Mouse (Mus musculus) erythroblast, embryonic 14.5 days (primary cell): ENCODE measurements around the gene Ndrg3. TPM values are rescaled to one million over a fixed set of nuclear protein-coding genes. Genes with fewer than 3 reads are reported as not detected.

Source experiments
- H3K27me3 ChIP-seq: 2 replicates; pipeline ENCODE4 v1.6.1; 2012; ENCODE audit warnings: inconsistent platforms; ENCODE audit not compliant: control insufficient read depth
- H3K36me3 ChIP-seq: 2 replicates; pipeline ENCODE4 v1.6.1; 2012; ENCODE audit warnings: mild to moderate bottlenecking, inconsistent platforms; ENCODE audit not compliant: control insufficient read depth
- H3K4me1 ChIP-seq: 2 replicates; pipeline ENCODE4 v1.6.1; 2012; ENCODE audit warnings: inconsistent platforms; ENCODE audit not compliant: control insufficient read depth
- H3K4me3 ChIP-seq: replicated peaks from 2 replicates; pipeline ENCODE3; 2012; ENCODE audit warnings: moderate library complexity, mild to moderate bottlenecking, inconsistent platforms
- H3K9me3 ChIP-seq: 2 replicates; pipeline ENCODE4 v1.6.1; 2012; ENCODE audit warnings: low read length, inconsistent platforms, mixed read lengths; ENCODE audit not compliant: control insufficient read depth
- GATA1 ChIP-seq: IDR thresholded peaks from 2 replicates; pipeline ENCODE4 v1.6.1; 2012; ENCODE audit warnings: low read length, inconsistent platforms, mixed read lengths
- TAL1 ChIP-seq: IDR thresholded peaks from 3 replicates; pipeline ENCODE4 v1.6.1; 2012; ENCODE audit warnings: low read length, inconsistent platforms, mixed read lengths
- polyA plus RNA-seq: library from polyadenylated mRNA; stranded (reverse); fragments of >175 nt; gene quantifications from 2 replicates; pipeline ENCODE4 v1.2.3, GENCODE M21; 2012

Ndrg3 gene
- polyA plus RNA-seq, 1 experiment: 1.6 TPM

DNA sequence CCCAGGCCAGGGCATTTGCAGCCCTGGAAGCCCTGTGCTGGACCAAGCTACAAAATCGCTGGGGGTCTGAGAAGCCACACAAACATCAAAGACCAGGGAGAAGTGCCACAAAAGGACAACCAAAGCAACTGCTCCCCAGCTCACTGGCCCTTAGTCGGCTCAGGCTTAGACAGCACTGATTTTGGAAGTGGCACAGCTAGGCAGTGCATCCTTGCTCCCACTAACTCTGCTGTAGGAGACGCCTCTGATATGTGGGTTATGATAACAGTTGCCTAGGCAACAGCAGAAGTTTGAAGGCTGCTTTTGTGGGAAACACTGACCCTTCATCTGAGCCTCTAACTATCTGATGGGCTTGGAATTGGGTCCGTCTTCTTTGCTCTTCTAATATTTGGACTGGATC is 92.7 kb downstream of the Ndrg3 start:
- no peaks in the 10 kb centered on the region for H3K9me3 ChIP-seq

DNA sequence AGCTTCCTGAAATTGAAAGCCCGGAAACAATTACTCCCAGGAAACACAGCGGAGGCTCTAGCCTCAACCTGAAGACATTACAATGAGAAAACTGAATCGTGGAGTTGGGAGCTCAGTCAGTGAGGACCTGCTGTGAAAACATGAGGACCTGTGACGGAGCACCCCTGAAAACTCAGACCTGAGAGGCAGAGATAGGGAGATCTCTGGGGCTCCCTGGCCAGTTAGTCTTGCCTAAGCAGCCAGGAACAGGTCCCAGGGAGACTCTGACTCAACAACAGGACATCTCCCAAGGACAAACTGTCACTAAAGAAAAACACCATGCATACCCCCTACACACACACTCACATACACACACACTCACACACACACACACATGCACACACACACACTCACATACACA is 93.5 kb downstream of the Ndrg3 start:
- Histone ChIP-seq H3K4me1 (peaks cover 43% of the 10 kb centered on the region), H3K27me3 (peaks cover 2% of the 10 kb centered on the region; the same call in 1 of the 2 replicates), H3K36me3 (no peaks in the 10 kb centered on the region), H3K9me3 (no peaks in the 10 kb centered on the region), H3K4me3 (no peak overlapping the region)
- TF ChIP-seq GATA1 (no peak), TAL1 (no peak)

More for the DNA sequence above, 92.7 kb downstream of the Ndrg3 start:
- peaks cover 41% of the 10 kb centered on the region for H3K4me1 ChIP-seq
- no peak overlapping the region for H3K4me3 ChIP-seq
- H3K27me3 ChIP-seq: peaks cover 2% of the 10 kb centered on the region; the same call in 1 of the 2 replicates
- no peaks in the 10 kb centered on the region for H3K36me3 ChIP-seq
- TF ChIP-seq GATA1 (no peak; the same call in 1 of the 2 replicates), TAL1 (no peak)

DNA sequence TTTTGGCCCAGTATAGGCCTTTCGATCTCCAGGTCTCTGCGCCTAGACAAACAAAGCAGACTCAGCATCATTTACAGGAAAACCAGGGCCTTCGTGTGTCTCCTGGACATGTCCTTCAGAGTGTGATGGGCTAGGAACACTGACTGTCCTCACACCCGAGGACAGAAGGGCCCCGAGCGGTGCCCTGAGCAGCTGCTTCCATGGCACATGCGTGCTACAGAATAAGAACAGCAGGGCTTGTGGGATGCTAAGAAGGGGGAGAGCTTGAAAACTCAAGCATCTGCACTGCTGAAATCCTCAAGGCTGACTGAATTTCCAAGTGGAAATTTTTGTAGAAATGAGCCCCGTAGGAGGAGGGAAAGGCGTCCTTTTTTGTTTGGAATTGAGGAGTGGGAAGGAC is 94.8 kb downstream of the Ndrg3 start:
- H3K4me1 ChIP-seq: peaks cover 43% of the 10 kb centered on the region
- H3K9me3 ChIP-seq: no peaks in the 10 kb centered on the region
- no peak for TF ChIP-seq GATA1
- TF ChIP-seq TAL1: no peak
- H3K27me3 ChIP-seq: peaks cover 2% of the 10 kb centered on the region; the same call in 1 of the 2 replicates
- no peaks in the 10 kb centered on the region for H3K36me3 ChIP-seq
- no peak overlapping the region for H3K4me3 ChIP-seq

DNA sequence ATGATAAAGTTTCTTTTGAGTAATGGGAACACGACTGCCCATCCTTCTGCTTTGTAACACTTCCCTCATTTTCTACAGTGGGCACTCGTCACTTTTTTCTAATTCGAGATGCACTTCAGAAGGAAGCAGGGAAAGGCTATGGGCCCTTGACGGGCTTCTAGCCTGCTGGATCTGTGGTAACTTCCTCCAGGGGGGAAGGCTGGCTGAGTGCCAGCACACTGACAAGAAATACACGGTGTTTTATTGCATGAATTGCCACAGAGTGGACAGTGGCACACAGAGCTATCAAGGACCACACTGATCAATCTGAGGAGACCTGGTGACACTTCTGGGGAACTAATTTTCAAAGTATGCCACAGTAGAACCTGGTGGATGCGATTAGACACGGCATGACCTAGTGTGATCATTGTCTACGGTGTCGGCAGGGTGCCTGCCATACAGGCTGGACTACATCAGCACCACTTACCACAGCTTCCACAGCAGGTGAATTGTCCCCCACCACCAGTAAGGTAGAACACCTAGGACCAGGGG is 95.4 kb downstream of the Ndrg3 start:
- Histone ChIP-seq H3K4me3 (no peak overlapping the region), H3K36me3 (no peaks in the 10 kb centered on the region), H3K9me3 (no peaks in the 10 kb centered on the region), H3K4me1 (peaks cover 43% of the 10 kb centered on the region), H3K27me3 (peaks cover 2% of the 10 kb centered on the region; the same call in 1 of the 2 replicates)
- TF ChIP-seq GATA1 (no peak), TAL1 (no peak)

DNA sequence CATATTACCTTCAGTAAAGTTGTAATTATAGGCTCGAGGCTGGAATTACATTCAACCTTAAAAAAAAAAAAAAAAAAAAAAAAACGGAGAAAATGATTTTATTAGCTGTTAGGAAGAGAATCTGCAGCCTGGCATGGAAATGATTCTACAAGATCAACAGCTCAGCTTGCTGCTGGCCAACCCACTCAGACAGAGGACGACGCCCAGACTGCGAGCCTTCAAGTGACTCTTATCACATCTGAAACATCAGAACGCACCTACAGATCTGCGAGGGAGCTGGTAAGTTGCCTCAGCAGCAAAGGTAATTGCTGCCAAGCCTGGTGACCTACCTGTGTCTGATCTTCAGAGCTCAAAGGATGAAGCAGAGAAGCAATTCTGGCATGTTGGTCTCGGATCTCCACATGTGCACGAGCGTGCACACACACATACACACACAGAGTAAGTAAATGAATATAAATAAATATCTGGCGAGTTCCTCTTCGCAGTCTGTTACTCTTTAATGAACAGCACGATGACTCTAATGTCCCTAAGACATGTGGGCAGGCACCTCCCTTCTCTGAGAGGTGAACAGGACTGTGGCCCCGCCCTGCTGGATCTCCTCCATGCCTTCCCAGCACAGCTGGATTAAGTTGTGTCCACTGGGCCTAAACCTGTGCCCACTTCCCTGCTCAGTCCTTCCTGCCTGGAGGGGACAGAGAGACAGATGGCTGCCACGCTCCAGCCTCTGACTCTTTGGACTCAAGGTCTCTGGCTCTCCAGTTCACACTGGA is 97.2 kb downstream of the Ndrg3 start:
- no peaks in the 10 kb centered on the region for H3K36me3 ChIP-seq
- H3K9me3 ChIP-seq: no peaks in the 10 kb centered on the region
- no peak; the same call in 2 of the 3 replicates for TF ChIP-seq TAL1
- TF ChIP-seq GATA1: no peak

DNA sequence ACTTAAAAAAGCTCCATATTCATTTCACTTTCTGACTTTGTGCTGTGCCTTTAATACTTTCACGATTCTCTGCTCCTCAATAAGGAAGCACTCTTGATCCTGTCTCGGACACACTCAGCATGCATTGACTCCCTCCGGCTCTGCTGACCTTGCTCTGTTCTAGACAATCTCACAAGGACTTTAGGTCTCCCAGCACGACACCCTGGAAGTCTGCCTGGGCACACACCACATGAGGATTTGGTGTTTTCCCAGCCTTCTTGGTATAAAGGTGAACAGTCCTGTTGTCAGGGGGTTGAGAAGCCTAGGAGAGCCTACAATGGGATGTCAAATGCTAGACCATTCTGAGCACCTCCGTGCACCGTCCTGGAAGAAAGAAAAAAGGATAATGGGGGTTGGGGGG is 99.0 kb downstream of the Ndrg3 start:
- H3K4me1 ChIP-seq: peaks cover 25% of the 10 kb centered on the region
- no peaks in the 10 kb centered on the region for H3K9me3 ChIP-seq
- H3K36me3 ChIP-seq: no peaks in the 10 kb centered on the region
- TF ChIP-seq TAL1 (no peak), GATA1 (no peak)
- H3K4me3 ChIP-seq: no peak overlapping the region
- peaks cover 4% of the 10 kb centered on the region; the same call in 1 of the 2 replicates for H3K27me3 ChIP-seq

More for the DNA sequence above, 97.2 kb downstream of the Ndrg3 start:
- Histone ChIP-seq H3K4me3 (no peak overlapping the region), H3K4me1 (peaks cover 43% of the 10 kb centered on the region), H3K27me3 (peaks cover 2% of the 10 kb centered on the region; the same call in 1 of the 2 replicates)

DNA sequence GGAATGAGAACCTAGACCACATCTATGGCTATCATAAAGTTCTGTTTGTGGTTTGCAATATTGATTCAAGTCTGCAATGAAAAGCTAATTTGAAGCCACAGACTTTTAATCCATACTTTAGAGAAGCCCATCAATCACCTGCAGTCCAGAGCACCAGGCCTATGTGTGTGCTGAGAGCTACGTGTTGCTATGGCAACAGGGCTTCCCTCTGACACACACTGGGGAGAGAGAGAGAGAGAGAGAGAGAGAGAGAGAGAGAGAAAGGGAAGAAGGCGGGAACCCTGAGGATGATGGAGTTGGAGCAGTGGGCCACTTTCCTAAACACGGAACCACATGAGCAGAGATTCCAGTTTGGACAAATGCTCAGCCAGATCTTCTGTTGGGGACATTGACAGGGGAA is 99.6 kb downstream of the Ndrg3 start:
- TF ChIP-seq TAL1: no peak
- TF ChIP-seq GATA1: no peak
- peaks cover 22% of the 10 kb centered on the region for H3K4me1 ChIP-seq
- peaks cover 4% of the 10 kb centered on the region; the same call in 1 of the 2 replicates for H3K27me3 ChIP-seq
- no peak overlapping the region for H3K4me3 ChIP-seq
- no peaks in the 10 kb centered on the region for H3K9me3 ChIP-seq
- H3K36me3 ChIP-seq: no peaks in the 10 kb centered on the region

DNA sequence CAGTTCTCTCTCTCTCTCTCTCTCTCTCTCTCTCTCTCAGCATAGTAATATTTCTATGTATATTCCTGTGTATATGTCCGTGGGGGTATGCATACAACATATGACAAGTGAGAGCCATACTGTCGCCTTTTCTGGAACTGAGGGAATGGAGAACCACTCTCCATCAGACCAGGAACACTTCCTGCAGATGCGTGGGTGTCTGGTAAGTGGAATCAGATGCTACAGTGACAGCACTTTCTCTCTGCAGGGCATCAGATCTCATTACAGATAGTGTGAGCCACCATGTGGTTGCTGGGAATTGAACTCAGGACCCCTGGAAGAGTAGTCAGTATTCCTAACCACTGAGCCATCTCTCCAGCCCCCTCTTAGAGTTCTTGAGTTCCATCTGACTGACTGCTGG is 103.4 kb downstream of the Ndrg3 start:
- Histone ChIP-seq H3K4me3 (no peak overlapping the region), H3K9me3 (no peaks in the 10 kb centered on the region), H3K27me3 (0 out of 2 replicates have a peak, but pooled peaks cover 2% of the 10 kb centered on the region), H3K4me1 (peaks cover 38% of the 10 kb centered on the region), H3K36me3 (peaks cover under 1% of the 10 kb centered on the region; the same call in 1 of the 2 replicates)
- no peak for TF ChIP-seq GATA1
- no peak for TF ChIP-seq TAL1

DNA sequence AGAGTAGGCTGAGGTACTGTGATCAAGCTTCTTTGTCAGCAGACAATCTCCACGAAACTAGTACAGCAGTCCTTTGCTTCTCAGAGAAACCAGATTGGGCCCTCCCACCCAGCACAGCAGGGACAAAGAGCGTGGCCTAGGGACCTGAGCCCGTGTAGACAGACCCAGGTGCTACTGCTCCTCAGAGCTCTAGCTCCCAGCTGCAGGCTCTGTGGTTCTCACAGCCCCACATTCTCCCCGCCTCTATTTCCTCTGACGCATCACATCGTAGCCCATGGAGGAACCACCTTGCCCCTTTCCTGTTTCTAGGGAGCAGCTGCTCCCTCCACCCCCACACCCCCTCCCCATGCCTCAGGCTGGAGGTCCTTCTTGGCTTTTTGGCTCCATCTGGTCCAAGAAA is 104.8 kb downstream of the Ndrg3 start, which contains the start of gene Sla2:
Gene Sla2, minus strand, starts transcription at position 176 of the 400 bp plus-strand sequence.
- no peak for TF ChIP-seq GATA1
- no peak for TF ChIP-seq TAL1
- Histone ChIP-seq H3K9me3 (no peaks in the 10 kb centered on the region), H3K27me3 (0 out of 2 replicates have a peak, but pooled peaks cover 2% of the 10 kb centered on the region), H3K36me3 (peaks cover 2% of the 10 kb centered on the region; the same call in 1 of the 2 replicates), H3K4me1 (peaks cover 52% of the 10 kb centered on the region), H3K4me3 (no peak within 1 kb of the TSS)
